Mouse (Mus musculus) embryo, embryonic 9.5 days (tissue): Measurements from ENCODE around the gene Atxn7l1.
A peak's percentile ranks its signal among the peaks of the same experiment; 100 is the strongest.

Source experiments
- DNase-seq: peaks from one replicate; pipeline ENCODE4 v3.0.0-alpha.2; 2017; ENCODE audit errors: extremely low spot score

The Atxn7l1 gene

GRCm38 (mm10) chr12:33317792-33318530, 170.5 kb downstream of the Atxn7l1 start:
- DNase-seq, result no peak

DNA sequence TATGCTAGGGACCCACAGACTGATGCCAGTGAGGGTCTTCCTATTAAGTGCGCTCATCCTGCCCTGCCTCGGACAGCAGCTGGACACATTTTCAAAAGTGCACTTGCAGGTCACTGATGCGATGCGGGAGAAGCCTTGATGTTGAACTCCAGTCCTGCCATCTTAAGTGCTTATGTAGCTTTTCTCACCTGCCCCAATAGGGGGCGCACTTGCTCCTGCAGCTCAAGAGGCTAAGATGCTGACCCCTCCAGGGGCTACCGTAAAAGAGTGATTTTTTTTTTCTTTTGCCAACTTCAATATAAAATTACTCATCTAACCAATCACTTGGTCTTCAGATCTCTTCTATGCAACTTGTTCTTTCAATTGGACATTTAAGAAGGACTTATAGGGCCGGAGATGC, 175.1 kb downstream of the Atxn7l1 start:
- no peak for DNase-seq

DNA sequence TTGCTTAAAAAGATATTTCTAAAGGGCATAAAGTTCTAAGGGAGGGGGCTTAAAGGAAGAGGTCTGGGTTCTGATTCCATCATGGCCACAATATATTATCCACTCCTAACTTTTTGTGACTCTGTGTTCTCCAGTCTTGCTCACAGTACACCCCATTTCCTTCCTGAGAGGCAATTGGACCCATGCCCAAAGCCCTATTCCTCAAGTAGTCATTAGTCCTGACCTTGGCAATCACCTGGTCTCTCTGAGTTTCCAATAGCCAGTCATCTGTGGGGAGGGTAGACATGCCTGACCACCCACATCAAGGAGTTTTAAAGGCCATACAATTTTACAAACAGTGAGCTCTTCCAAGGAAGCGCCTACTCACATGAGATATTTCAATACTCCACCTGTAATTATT, 176.3 kb downstream of the Atxn7l1 start:
- DNase-seq, result no peak

- no peak for DNase-seq
These were observed 177.9 kb downstream of the Atxn7l1 start for GRCm38 (mm10) chr12:33325424-33325823.

GRCm38 (mm10) chr12:33332046-33332445, 184.6 kb downstream of the Atxn7l1 start:
- no peak for DNase-seq

- no peak for DNase-seq
These were observed 185.3 kb downstream of the Atxn7l1 start for GRCm38 (mm10) chr12:33332796-33333195.

DNA sequence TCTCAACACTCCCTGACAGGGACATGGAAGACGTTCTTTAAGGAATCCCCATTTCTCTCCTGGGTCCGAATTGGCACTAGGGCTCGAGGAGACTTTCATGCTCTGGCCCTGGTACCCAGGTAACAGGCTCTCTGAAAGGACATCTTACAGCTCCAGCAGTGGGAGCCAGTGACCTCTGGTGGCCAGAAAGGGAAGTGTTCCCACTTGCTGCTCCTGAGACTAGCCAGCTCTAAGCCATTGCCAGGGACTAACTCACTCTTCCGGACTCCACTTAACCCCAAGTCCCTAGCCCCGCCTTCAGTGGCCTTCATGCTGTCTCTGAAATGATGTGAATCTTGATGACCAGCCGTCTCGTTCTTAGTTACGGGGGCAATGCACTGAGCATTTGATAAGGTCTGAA, 186.4 kb downstream of the Atxn7l1 start:
- DNase-seq, result peak; percentile 77

- no peak for DNase-seq
These were observed 187.0 kb downstream of the Atxn7l1 start for GRCm38 (mm10) chr12:33334511-33334910.

DNA sequence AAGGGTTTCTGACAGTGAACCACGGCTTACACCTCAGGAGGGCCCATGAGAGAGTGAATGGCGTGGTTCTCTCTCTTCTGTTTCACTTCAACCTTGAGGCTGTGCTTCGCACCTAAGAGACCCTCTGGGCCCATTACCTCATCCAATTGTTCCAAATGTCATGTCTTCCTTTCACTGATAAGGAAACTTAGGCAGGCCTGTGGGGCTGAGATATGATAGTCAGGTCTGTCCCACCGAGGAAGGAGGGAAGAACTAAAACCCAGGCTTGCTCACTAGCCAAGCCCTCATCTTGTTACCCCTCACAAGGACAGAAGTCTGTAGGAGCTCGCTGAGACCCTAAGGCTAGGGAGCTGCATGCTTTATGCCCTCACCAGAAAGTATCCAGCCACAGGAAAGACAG, 187.5 kb downstream of the Atxn7l1 start:
- DNase-seq, result no peak

DNA sequence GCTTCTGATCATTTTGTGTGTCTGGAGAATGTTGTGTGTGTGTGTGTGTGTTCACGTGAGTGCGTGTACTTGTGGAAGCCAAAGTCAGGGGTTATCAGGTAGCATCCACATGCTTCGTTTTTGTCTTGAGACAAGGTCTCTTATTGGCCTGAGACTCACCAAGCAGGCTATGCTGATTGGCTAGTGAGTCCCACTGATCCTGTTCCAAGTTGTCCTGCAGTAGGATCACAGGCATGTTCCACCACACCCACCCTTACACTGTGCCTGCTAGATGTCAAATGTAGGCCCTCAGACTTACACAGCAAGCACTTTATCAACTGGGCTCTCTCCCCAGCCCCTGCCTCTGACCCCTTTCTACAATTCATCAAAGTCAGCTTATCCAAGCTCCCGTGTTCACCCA, 187.9 kb downstream of the Atxn7l1 start:
- no peak for DNase-seq

GRCm38 (mm10) chr12:33336561-33337125, 189.2 kb downstream of the Atxn7l1 start:
- DNase-seq, result no peak

- no peak for DNase-seq
These were observed 189.8 kb downstream of the Atxn7l1 start for GRCm38 (mm10) chr12:33337289-33337688.

DNA sequence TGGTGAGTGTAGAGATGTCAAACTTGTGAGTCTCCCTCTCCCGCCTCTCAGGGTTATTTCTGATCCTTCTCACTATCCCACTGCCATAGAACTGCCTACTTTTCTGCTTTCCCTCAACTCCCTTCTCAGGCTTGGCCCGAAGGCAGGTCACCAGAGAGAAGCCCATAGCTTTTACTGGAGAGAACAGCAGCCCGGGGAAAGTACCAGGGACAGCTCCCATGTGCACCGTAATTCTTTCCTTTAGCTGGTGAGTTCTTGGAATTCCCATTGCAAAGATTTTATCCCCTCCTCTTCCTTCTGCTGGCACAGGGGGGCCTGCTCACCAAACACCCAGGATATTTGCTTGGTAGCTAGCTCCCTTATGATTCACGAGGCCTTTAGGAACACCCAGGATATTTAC, 190.7 kb downstream of the Atxn7l1 start:
- DNase-seq, result peak; percentile 47

- DNase-seq, result no peak
These were observed 192.3 kb downstream of the Atxn7l1 start for GRCm38 (mm10) chr12:33339822-33340221.

DNA sequence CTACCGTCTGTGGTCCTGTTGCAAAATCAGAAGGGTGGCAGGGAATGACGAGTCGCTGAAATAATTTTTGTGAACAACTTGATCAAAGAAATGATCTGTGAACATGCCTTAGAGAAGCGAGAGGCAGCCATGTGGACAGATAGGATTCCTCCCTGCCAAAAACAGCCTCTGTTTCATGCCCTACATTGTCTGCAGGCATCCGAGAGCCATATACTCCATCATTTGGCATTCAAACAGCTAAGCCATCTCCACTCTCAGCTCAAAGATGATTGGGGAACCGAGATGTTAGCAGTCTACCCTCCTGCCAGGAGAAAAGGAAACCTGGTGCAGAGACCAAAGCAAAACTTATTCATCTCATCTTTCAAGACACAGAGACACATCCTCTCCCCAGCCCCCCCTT, 193.2 kb downstream of the Atxn7l1 start:
- no peak for DNase-seq

DNA sequence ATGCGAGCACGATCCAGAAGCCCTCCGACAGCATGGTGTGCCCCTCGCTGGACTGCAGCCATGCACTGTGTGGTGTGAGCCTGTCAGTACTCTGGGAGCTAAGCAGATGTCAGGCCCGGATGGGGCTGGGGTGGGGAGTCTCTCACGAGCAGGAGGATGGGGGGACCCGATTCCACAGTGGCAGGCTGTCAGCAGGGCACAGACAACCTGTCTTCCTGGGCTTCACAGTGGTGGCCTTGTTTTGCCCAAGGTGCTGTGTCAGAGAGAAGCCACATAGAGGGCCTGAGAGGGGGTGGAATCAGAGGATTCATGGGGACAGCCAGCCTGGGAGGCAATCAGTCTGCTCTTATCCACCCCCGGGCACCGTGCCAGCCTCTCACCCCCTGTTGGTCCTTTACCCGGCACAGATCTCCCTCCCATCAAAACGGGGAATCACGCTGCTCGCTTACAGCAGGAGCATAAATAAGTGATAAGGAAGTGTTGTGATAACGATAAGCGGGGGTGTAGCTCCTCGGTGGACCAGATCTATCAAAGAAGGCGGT, 193.9 kb downstream of the Atxn7l1 start:
- no peak for DNase-seq

- peak; percentile 45 for DNase-seq
These were observed 197.7 kb downstream of the Atxn7l1 start for GRCm38 (mm10) chr12:33344970-33345772.

GRCm38 (mm10) chr12:33345773-33346435, 198.4 kb downstream of the Atxn7l1 start:
- peak; percentile 26 for DNase-seq

- DNase-seq, result no peak
These were observed 205.2 kb downstream of the Atxn7l1 start for GRCm38 (mm10) chr12:33352671-33353070.

GRCm38 (mm10) chr12:33358345-33358744, 210.9 kb downstream of the Atxn7l1 start:
- no peak for DNase-seq

GRCm38 (mm10) chr12:33359209-33359608, 211.7 kb downstream of the Atxn7l1 start:
- no peak for DNase-seq

GRCm38 (mm10) chr12:33359878-33360482, 212.5 kb downstream of the Atxn7l1 start:
- no peak for DNase-seq
